Mouse (Mus musculus) kidney, adult 10 weeks (tissue): Measurements from ENCODE around the gene Gm9495. TPM values are rescaled to one million over a fixed set of nuclear protein-coding genes. Genes with fewer than 3 reads are reported as not detected.

Experiments used
- polyA plus RNA-seq: library from polyadenylated mRNA; stranded (reverse); fragments of 350-450 nt; fragmentation: Illumina TruSeq; extraction: RNeasy Lipid Tissue Mini Kit (QIAGEN cat#74804); gene quantifications from one replicate; pipeline ENCODE4 v1.2.3, GENCODE M21; 2014; ENCODE audit warnings: low read depth, low replicate concordance

Gene Gm9495
- not detected for polyA plus RNA-seq

GRCm38 (mm10) chr8:69453465-69453864 lies at the start of gene Gm9495:
TSS of gene Gm9495 (minus strand) at chr8:69453565.

Other genes starting within 250 kb of the Gm9495 start
- gene Zfp930, start 244.5 kb downstream of the Gm9495 start, polyA plus RNA-seq = 63.2 TPM
- 4.9 TPM for gene D130040H23Rik, start 182.5 kb downstream of the Gm9495 start, polyA plus RNA-seq
- not detected for gene Gm7697, start 69.4 kb upstream of the Gm9495 start, polyA plus RNA-seq
- gene Zfp868, start 172.0 kb upstream of the Gm9495 start, polyA plus RNA-seq = 40.5 TPM
- gene Zfp964, start 200.9 kb upstream of the Gm9495 start, polyA plus RNA-seq = 8.5 TPM